Mouse (Mus musculus): ENCODE results near the gene Brms1.
"Not testable (repeated sequence)": the region's sequence is repeated elsewhere in the genome, so short reads cannot be mapped to it uniquely, and the experiment has no call there.

The Brms1 gene

GRCm38 (mm10) chr19:5040862-5041523 is at the start of gene Brms1:
Gene Brms1 (plus strand): TSS chr19:5041354.
- in situ Hi-C loops (cut with MboI; ENCODE audit: low pct_unique_long_range_greater_than_20kb in 1 of 2, low sequenced_read_pairs in 2 of 2, unreplicated experiment in 1 of 2): no loop called here

GRCm38 (mm10) chr19:4992371-4992770 is 48.8 kb upstream of the Brms1 start:
- in situ Hi-C loops (cut with MboI; ENCODE audit: low pct_unique_long_range_greater_than_20kb in 1 of 2, low sequenced_read_pairs in 2 of 2, unreplicated experiment in 1 of 2): loop anchor here in 1 of 2 experiments (25.0 kb wide), 2 partner anchors 355 to 505 kb away; partner anchors contain the start of genes 2010003K11Rik, Rce1 and Syt12

- in situ Hi-C loops (cut with MboI; ENCODE audit: low pct_unique_long_range_greater_than_20kb in 1 of 2, low sequenced_read_pairs in 2 of 2, unreplicated experiment in 1 of 2): loop anchor here in 1 of 2 experiments (25.0 kb wide), 2 partner anchors 356 to 506 kb away; partner anchors contain the start of genes 2010003K11Rik, Rce1 and Syt12
Measured at GRCm38 (mm10) chr19:4992904-4993303, 48.2 kb upstream of the Brms1 start.

- in situ Hi-C loops (cut with MboI; ENCODE audit: low pct_unique_long_range_greater_than_20kb in 1 of 2, low sequenced_read_pairs in 2 of 2, unreplicated experiment in 1 of 2): loop anchor here in 1 of 2 experiments (25.0 kb wide), 2 partner anchors 357 to 507 kb away; partner anchors contain the start of genes 2010003K11Rik, Rce1 and Syt12
Measured at GRCm38 (mm10) chr19:4994043-4994442, 47.1 kb upstream of the Brms1 start.

GRCm38 (mm10) chr19:4999445-5000140 is 41.6 kb upstream of the Brms1 start:
- in situ Hi-C loops (cut with MboI; ENCODE audit: low pct_unique_long_range_greater_than_20kb in 1 of 2, low sequenced_read_pairs in 2 of 2, unreplicated experiment in 1 of 2): loop anchor here in 1 of 2 experiments (25.0 kb wide), 2 partner anchors 362 to 512 kb away; partner anchors contain the start of genes 2010003K11Rik, Rce1 and Syt12

GRCm38 (mm10) chr19:5001666-5002406 is 39.3 kb upstream of the Brms1 start:
- in situ Hi-C loops (cut with MboI; ENCODE audit: low pct_unique_long_range_greater_than_20kb in 1 of 2, low sequenced_read_pairs in 2 of 2, unreplicated experiment in 1 of 2): no loop called here

GRCm38 (mm10) chr19:5003644-5004043 is 37.5 kb upstream of the Brms1 start:
- in situ Hi-C loops (cut with MboI; ENCODE audit: low pct_unique_long_range_greater_than_20kb in 1 of 2, low sequenced_read_pairs in 2 of 2, unreplicated experiment in 1 of 2): not testable (repeated sequence)

- in situ Hi-C loops (cut with MboI; ENCODE audit: low pct_unique_long_range_greater_than_20kb in 1 of 2, low sequenced_read_pairs in 2 of 2, unreplicated experiment in 1 of 2): no loop called here
Measured at GRCm38 (mm10) chr19:5004925-5005324, 36.2 kb upstream of the Brms1 start.

- in situ Hi-C loops (cut with MboI; ENCODE audit: low pct_unique_long_range_greater_than_20kb in 1 of 2, low sequenced_read_pairs in 2 of 2, unreplicated experiment in 1 of 2): no loop called here
Measured at GRCm38 (mm10) chr19:5013138-5013537, 28.0 kb upstream of the Brms1 start.

GRCm38 (mm10) chr19:5014961-5015398 is 26.2 kb upstream of the Brms1 start:
- in situ Hi-C loops (cut with MboI; ENCODE audit: low pct_unique_long_range_greater_than_20kb in 1 of 2, low sequenced_read_pairs in 2 of 2, unreplicated experiment in 1 of 2): no loop called here

GRCm38 (mm10) chr19:5016221-5016742 is 24.9 kb upstream of the Brms1 start:
- in situ Hi-C loops (cut with MboI; ENCODE audit: low pct_unique_long_range_greater_than_20kb in 1 of 2, low sequenced_read_pairs in 2 of 2, unreplicated experiment in 1 of 2): no loop called here

- in situ Hi-C loops (cut with MboI; ENCODE audit: low pct_unique_long_range_greater_than_20kb in 1 of 2, low sequenced_read_pairs in 2 of 2, unreplicated experiment in 1 of 2): no loop called here
Measured at GRCm38 (mm10) chr19:5016782-5017181, 24.4 kb upstream of the Brms1 start.

- in situ Hi-C loops (cut with MboI; ENCODE audit: low pct_unique_long_range_greater_than_20kb in 1 of 2, low sequenced_read_pairs in 2 of 2, unreplicated experiment in 1 of 2): no loop called here
Measured at GRCm38 (mm10) chr19:5017611-5018010, 23.5 kb upstream of the Brms1 start.

- in situ Hi-C loops (cut with MboI; ENCODE audit: low pct_unique_long_range_greater_than_20kb in 1 of 2, low sequenced_read_pairs in 2 of 2, unreplicated experiment in 1 of 2): no loop called here
Measured at GRCm38 (mm10) chr19:5018191-5018590, 23.0 kb upstream of the Brms1 start.

- in situ Hi-C loops (cut with MboI; ENCODE audit: low pct_unique_long_range_greater_than_20kb in 1 of 2, low sequenced_read_pairs in 2 of 2, unreplicated experiment in 1 of 2): no loop called here
Measured at GRCm38 (mm10) chr19:5021416-5021815, 19.7 kb upstream of the Brms1 start.

- in situ Hi-C loops (cut with MboI; ENCODE audit: low pct_unique_long_range_greater_than_20kb in 1 of 2, low sequenced_read_pairs in 2 of 2, unreplicated experiment in 1 of 2): no loop called here
Measured at GRCm38 (mm10) chr19:5023621-5024479, 17.3 kb upstream of the Brms1 start, which contains the start of gene Slc29a2. Gene Slc29a2 (plus strand): TSS chr19:5023860.

GRCm38 (mm10) chr19:5026111-5026510 is 15.0 kb upstream of the Brms1 start:
- in situ Hi-C loops (cut with MboI; ENCODE audit: low pct_unique_long_range_greater_than_20kb in 1 of 2, low sequenced_read_pairs in 2 of 2, unreplicated experiment in 1 of 2): no loop called here

- in situ Hi-C loops (cut with MboI; ENCODE audit: low pct_unique_long_range_greater_than_20kb in 1 of 2, low sequenced_read_pairs in 2 of 2, unreplicated experiment in 1 of 2): no loop called here
Measured at GRCm38 (mm10) chr19:5032686-5033085, 8.5 kb upstream of the Brms1 start.
